Mouse (Mus musculus): ENCODE data around the gene Trank1. TPM values are rescaled to one million over a fixed set of nuclear protein-coding genes. Genes with fewer than 3 reads are reported as not detected.

The Trank1 gene
- total RNA-seq (2014; fragmentation: Nextera tagmentation) (not detected in 2 replicates), total RNA-seq (2017) (not detected in 2 replicates)

GRCm38 (mm10) chr9:111311031-111311842 lies at the start of gene Trank1:
Gene Trank1 (plus strand): TSS chr9:111311739.
- ATAC-seq (replicated peaks; ENCODE audit: poor library complexity, severe bottlenecking), result peak; percentile 52

GRCm38 (mm10) chr9:111267998-111268397 lies 43.5 kb upstream of the Trank1 start:
- no peak for ATAC-seq (replicated peaks; ENCODE audit: poor library complexity, severe bottlenecking)

GRCm38 (mm10) chr9:111270606-111271005 lies 40.9 kb upstream of the Trank1 start:
- no peak for ATAC-seq (replicated peaks; ENCODE audit: poor library complexity, severe bottlenecking)

GRCm38 (mm10) chr9:111271056-111271433 lies 40.5 kb upstream of the Trank1 start:
- peak; percentile 61 for ATAC-seq (replicated peaks; ENCODE audit: poor library complexity, severe bottlenecking)

GRCm38 (mm10) chr9:111271434-111272160 lies 39.9 kb upstream of the Trank1 start, which contains the start of the genes Mlh1 and Epm2aip1:
Gene Mlh1 (minus strand): TSS chr9:111271791.
Gene Epm2aip1 (plus strand): TSS chr9:111271929.
- peak; percentile 85 for ATAC-seq (replicated peaks; ENCODE audit: poor library complexity, severe bottlenecking)

- 0 out of 2 replicates have a peak, but pooled peaks have one; percentile 0 for ATAC-seq (replicated peaks; ENCODE audit: poor library complexity, severe bottlenecking)
Measured at GRCm38 (mm10) chr9:111272356-111272755, 39.2 kb upstream of the Trank1 start.

GRCm38 (mm10) chr9:111272996-111273785 lies 38.3 kb upstream of the Trank1 start:
- ATAC-seq (replicated peaks; ENCODE audit: poor library complexity, severe bottlenecking), result no peak

GRCm38 (mm10) chr9:111273958-111274357 lies 37.6 kb upstream of the Trank1 start:
- no peak for ATAC-seq (replicated peaks; ENCODE audit: poor library complexity, severe bottlenecking)

GRCm38 (mm10) chr9:111275156-111275555 lies 36.4 kb upstream of the Trank1 start:
- ATAC-seq (replicated peaks; ENCODE audit: poor library complexity, severe bottlenecking), result no peak

GRCm38 (mm10) chr9:111285061-111285460 lies 26.5 kb upstream of the Trank1 start:
- ATAC-seq (replicated peaks; ENCODE audit: poor library complexity, severe bottlenecking), result no peak

GRCm38 (mm10) chr9:111285676-111286075 lies 25.9 kb upstream of the Trank1 start:
- no peak for ATAC-seq (replicated peaks; ENCODE audit: poor library complexity, severe bottlenecking)

GRCm38 (mm10) chr9:111286468-111286867 lies 25.1 kb upstream of the Trank1 start:
- no peak for ATAC-seq (replicated peaks; ENCODE audit: poor library complexity, severe bottlenecking)

- ATAC-seq (replicated peaks; ENCODE audit: poor library complexity, severe bottlenecking), result no peak
Measured at GRCm38 (mm10) chr9:111287956-111288355, 23.6 kb upstream of the Trank1 start.

GRCm38 (mm10) chr9:111289294-111289831 lies 22.2 kb upstream of the Trank1 start:
- ATAC-seq (replicated peaks; ENCODE audit: poor library complexity, severe bottlenecking), result peak; percentile 66

- ATAC-seq (replicated peaks; ENCODE audit: poor library complexity, severe bottlenecking), result peak; percentile 91
Measured at GRCm38 (mm10) chr9:111289832-111290339, 21.7 kb upstream of the Trank1 start.

- ATAC-seq (replicated peaks; ENCODE audit: poor library complexity, severe bottlenecking), result no peak
Measured at GRCm38 (mm10) chr9:111290539-111291100, 20.9 kb upstream of the Trank1 start.

GRCm38 (mm10) chr9:111293234-111293633 lies 18.3 kb upstream of the Trank1 start:
- ATAC-seq (replicated peaks; ENCODE audit: poor library complexity, severe bottlenecking), result no peak

GRCm38 (mm10) chr9:111294911-111295310 lies 16.6 kb upstream of the Trank1 start:
- no peak for ATAC-seq (replicated peaks; ENCODE audit: poor library complexity, severe bottlenecking)

GRCm38 (mm10) chr9:111295323-111295722 lies 16.2 kb upstream of the Trank1 start:
- peak; percentile 44 for ATAC-seq (replicated peaks; ENCODE audit: poor library complexity, severe bottlenecking)

GRCm38 (mm10) chr9:111296433-111296832 lies 15.1 kb upstream of the Trank1 start:
- ATAC-seq (replicated peaks; ENCODE audit: poor library complexity, severe bottlenecking), result no peak
